Mouse (Mus musculus) bone marrow macrophage, adult 2 months (primary cell): ENCODE measurements around the gene Pld1. TPM values are rescaled to one million over a fixed set of nuclear protein-coding genes. Genes with fewer than 3 reads are reported as not detected.

Experiments used
- H3K27ac ChIP-seq: 2 replicates; pipeline ENCODE4 v1.5.1; 2012; ENCODE audit warnings: low read depth, low read length; ENCODE audit not compliant: insufficient read depth
- H3K4me1 ChIP-seq: 2 replicates; pipeline ENCODE4 v1.6.1; 2012; ENCODE audit warnings: low read length; ENCODE audit not compliant: control insufficient read depth, insufficient read depth
- H3K4me3 ChIP-seq: 2 replicates; pipeline ENCODE4 v1.5.1; 2012; ENCODE audit warnings: mild to moderate bottlenecking, low read length, moderate library complexity; ENCODE audit not compliant: insufficient read depth
- CTCF ChIP-seq: IDR thresholded peaks from 2 replicates; pipeline ENCODE4 v1.5.1; 2012; ENCODE audit warnings: low read depth, mild to moderate bottlenecking, low read length, moderate library complexity
- POLR2A ChIP-seq: IDR thresholded peaks from 2 replicates; pipeline ENCODE4 v1.6.1; 2012; ENCODE audit warnings: mild to moderate bottlenecking, low read depth, low read length, borderline replicate concordance
- polyA plus RNA-seq: library from polyadenylated mRNA; stranded (reverse); fragments of >200 nt; gene quantifications from 2 replicates; pipeline ENCODE4 v1.2.4, GENCODE M21; 2012; ENCODE audit not compliant: missing spikeins, insufficient read depth, insufficient read length

Pld1 gene
- polyA plus RNA-seq, 1 experiment = 16.2 TPM

GRCm38 (mm10) chr3:28081012-28081411, 142.5 kb downstream of the Pld1 start:
- H3K4me3 ChIP-seq = no peak overlapping the region
- no peak overlapping the region for H3K27ac ChIP-seq
- peaks cover 12% of the 10 kb centered on the region for H3K4me1 ChIP-seq
- TF ChIP-seq CTCF (no peak), POLR2A (no peak)

- peaks cover 12% of the 10 kb centered on the region for H3K4me1 ChIP-seq
- no peak overlapping the region for H3K27ac ChIP-seq
- TF ChIP-seq CTCF (no peak), POLR2A (no peak)
- no peak overlapping the region for H3K4me3 ChIP-seq
Observed at GRCm38 (mm10) chr3:28083218-28083617, 144.7 kb downstream of the Pld1 start.

GRCm38 (mm10) chr3:28084281-28084680, 145.8 kb downstream of the Pld1 start:
- TF ChIP-seq CTCF = no peak
- no peak for TF ChIP-seq POLR2A
- Histone ChIP-seq H3K4me1 (peaks cover 12% of the 10 kb centered on the region), H3K4me3 (no peak overlapping the region), H3K27ac (no peak overlapping the region)

- no peak overlapping the region for H3K4me3 ChIP-seq
- TF ChIP-seq POLR2A (no peak), CTCF (no peak)
- H3K4me1 ChIP-seq = no peaks in the 10 kb centered on the region
- no peak overlapping the region for H3K27ac ChIP-seq
Observed at GRCm38 (mm10) chr3:28091296-28091695, 152.8 kb downstream of the Pld1 start.

- Histone ChIP-seq H3K27ac (no peak overlapping the region), H3K4me3 (no peak overlapping the region), H3K4me1 (no peaks in the 10 kb centered on the region)
- no peak for TF ChIP-seq CTCF
- no peak for TF ChIP-seq POLR2A
Observed at GRCm38 (mm10) chr3:28091741-28092140, 153.2 kb downstream of the Pld1 start.

GRCm38 (mm10) chr3:28093684-28094302, 155.3 kb downstream of the Pld1 start:
- TF ChIP-seq CTCF = no peak
- Histone ChIP-seq H3K27ac (no peak overlapping the region), H3K4me3 (no peak overlapping the region), H3K4me1 (peaks cover 4% of the 10 kb centered on the region; the same call in 1 of the 2 replicates)

- no peak for TF ChIP-seq POLR2A
- H3K27ac ChIP-seq = no peak overlapping the region
- H3K4me1 ChIP-seq = peaks cover 9% of the 10 kb centered on the region
- no peak overlapping the region for H3K4me3 ChIP-seq
Observed at GRCm38 (mm10) chr3:28095451-28095850, 157.0 kb downstream of the Pld1 start.

- Histone ChIP-seq H3K4me1 (peaks cover 14% of the 10 kb centered on the region), H3K4me3 (no peak overlapping the region), H3K27ac (no peak overlapping the region)
- no peak for TF ChIP-seq POLR2A
- no peak for TF ChIP-seq CTCF
Observed at GRCm38 (mm10) chr3:28099175-28099574, 160.7 kb downstream of the Pld1 start.

GRCm38 (mm10) chr3:28104992-28105391, 166.5 kb downstream of the Pld1 start:
- Histone ChIP-seq H3K4me1 (peaks cover 9% of the 10 kb centered on the region), H3K4me3 (no peak overlapping the region), H3K27ac (no peak overlapping the region)
- no peak for TF ChIP-seq POLR2A
- TF ChIP-seq CTCF = no peak

GRCm38 (mm10) chr3:28107446-28108004, 169.0 kb downstream of the Pld1 start:
- TF ChIP-seq POLR2A (no peak), CTCF (no peak)
- Histone ChIP-seq H3K4me1 (peaks cover 9% of the 10 kb centered on the region), H3K4me3 (no peak overlapping the region), H3K27ac (no peak overlapping the region)

- no peak for TF ChIP-seq CTCF
- TF ChIP-seq POLR2A = no peak
- H3K27ac ChIP-seq = no peak overlapping the region
- peaks cover 4% of the 10 kb centered on the region; the same call in 1 of the 2 replicates for H3K4me1 ChIP-seq
- H3K4me3 ChIP-seq = no peak overlapping the region
Observed at GRCm38 (mm10) chr3:28111516-28111915, 173.0 kb downstream of the Pld1 start.
